Mouse (Mus musculus) left cerebral cortex, adult 6 months (tissue): ENCODE data around the gene Frem1. TPM values are rescaled to one million over a fixed set of nuclear protein-coding genes. Genes with fewer than 3 reads are reported as not detected.

Experiments used
- long read RNA-seq, 2 experiments: library from polyadenylated mRNA; unstranded; transcript quantifications; one replicate each; pipeline ENCODE4 v2.0.0; 2019 to 2020
- polyA plus RNA-seq: library from polyadenylated mRNA; unstranded; fragments of <200 nt; fragmentation: Nextera tagmentation; gene quantifications from 2 replicates; pipeline ENCODE4 v1.2.3, GENCODE M21; 2021

The Frem1 gene
- polyA plus RNA-seq, result 0.13 and 0.29 TPM in 2 replicates
- long read RNA-seq, experiment 1, result 0 reads
- long read RNA-seq, experiment 2, partial matches to known transcripts, result 0 of 2 reads
- long read RNA-seq, experiment 2, other reads (novel, unspliced or antisense), result 2 of 2 reads

DNA sequence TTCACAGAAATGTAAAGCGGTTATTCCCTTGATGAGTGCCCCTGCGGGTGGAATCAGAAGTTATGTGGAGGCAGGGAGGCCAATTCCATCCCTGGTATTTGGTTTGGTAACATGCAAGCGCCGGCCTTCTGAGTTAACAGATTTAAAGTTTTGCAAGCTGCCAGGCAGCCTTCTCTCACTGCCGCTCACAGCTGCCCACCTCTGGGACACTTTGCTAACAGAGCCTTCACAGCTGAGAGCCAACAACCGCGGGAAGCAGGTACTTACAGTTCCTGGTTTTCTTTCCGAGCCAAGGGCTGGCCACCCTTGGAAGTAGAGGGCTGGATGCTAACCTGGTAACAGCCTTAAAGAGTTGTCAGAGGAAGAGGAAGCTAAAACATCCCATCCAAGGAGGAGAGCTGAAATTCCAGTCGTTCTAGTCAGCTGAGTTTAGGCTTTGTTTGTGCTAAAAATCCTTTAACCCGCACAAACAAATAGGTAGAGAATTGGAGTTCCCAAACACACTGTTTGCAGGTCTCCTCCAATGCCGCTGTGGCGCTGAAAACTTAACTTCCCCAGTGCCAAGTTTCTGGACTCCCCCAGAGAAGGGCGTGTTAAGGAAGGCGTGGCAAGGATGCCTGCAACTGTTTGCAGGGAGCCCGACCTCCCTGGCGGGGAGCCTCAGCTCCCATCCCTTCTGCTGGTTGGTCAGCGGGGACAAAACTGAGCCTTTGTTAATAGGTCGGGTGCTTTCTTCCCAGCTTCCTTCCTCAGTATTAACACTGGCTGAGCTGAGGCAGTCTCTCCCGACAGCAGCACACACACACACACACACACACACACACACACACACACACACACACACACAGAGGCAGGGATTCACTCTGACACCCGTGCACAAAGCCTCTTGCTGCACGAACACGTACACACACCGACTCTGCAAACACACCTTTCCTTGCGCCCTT, at the start of gene Frem1:
TSS of gene Frem1 (minus strand) at position 706 of the 944 bp plus-strand sequence.

GRCm38 (mm10) chr4:82884636-82885534, 167.3 kb downstream of the Frem1 start, which contains the start of gene Cer1:
Gene Cer1, minus strand, starts transcription at chr4:82885148.

GRCm38 (mm10) chr4:82859131-82860125, 192.7 kb downstream of the Frem1 start, which contains the start of gene Zdhhc21:
Gene Zdhhc21, minus strand, starts transcription at chr4:82859958.

Other genes starting within 250 kb of the Frem1 start
- gene Zdhhc21, start 192.4 kb downstream of the Frem1 start, polyA plus RNA-seq, result 16.7 and 19.8 TPM in 2 replicates
- gene Cer1, start 167.2 kb downstream of the Frem1 start, polyA plus RNA-seq, result 0.11 and 0.18 TPM in 2 replicates